Mouse (Mus musculus): ENCODE measurements around the gene Zic1. TPM values are rescaled to one million over a fixed set of nuclear protein-coding genes. Genes with fewer than 3 reads are reported as not detected.

Gene Zic1
- polyA plus RNA-seq, 1 experiment from 2014 or later: 0.05 TPM

- WGBS (ENCODE audit: insufficient replicate concordance): 5% methylated on average over 24 of the region's 24 CpGs
- H3K36me3 ChIP-seq: no peaks in the 10 kb centered on the region
- no peak overlapping the region for H3K4me2 ChIP-seq
- ATAC-seq (ENCODE audit: low read depth) (no peak), DNase-seq (no peak)
- H3K4me3 ChIP-seq (replicated peaks): no peak overlapping the region
- H3K9ac ChIP-seq: no peak overlapping the region
- H3K4me1 ChIP-seq (replicated peaks): no peaks in the 10 kb centered on the region; the same call in 1 of the 2 replicates
- no peak overlapping the region for H3K27ac ChIP-seq
- peaks cover 100% of the 10 kb centered on the region for H3K27me3 ChIP-seq
- H3K9me3 ChIP-seq (replicated peaks): no peaks in the 10 kb centered on the region
These were observed 17.1 kb upstream of the Zic1 start for GRCm38 (mm10) chr9:91382471-91383255.

- no peak overlapping the region for H3K4me3 ChIP-seq (replicated peaks)
- no peak for ATAC-seq (ENCODE audit: low read depth)
- no peak for DNase-seq
- whole genome bisulfite sequencing (ENCODE audit: insufficient replicate concordance): 0% methylated on average over 2 of the region's 2 CpGs
- H3K4me1 ChIP-seq (replicated peaks): no peaks in the 10 kb centered on the region; the same call in 1 of the 2 replicates
- peaks cover 100% of the 10 kb centered on the region for H3K27me3 ChIP-seq
- no peak overlapping the region for H3K4me2 ChIP-seq
- H3K9ac ChIP-seq: no peak overlapping the region
- no peak overlapping the region for H3K27ac ChIP-seq
- no peaks in the 10 kb centered on the region for H3K36me3 ChIP-seq
- no peaks in the 10 kb centered on the region for H3K9me3 ChIP-seq (replicated peaks)
These were observed 16.4 kb upstream of the Zic1 start for GRCm38 (mm10) chr9:91382111-91382379.

GRCm38 (mm10) chr9:91381284-91382110 is 15.9 kb upstream of the Zic1 start:
- under 1% methylated on average over 50 of the region's 76 CpGs for WGBS (ENCODE audit: insufficient replicate concordance)
- Histone ChIP-seq H3K4me2 (peak overlapping the region; percentile 56), H3K9ac (no peak overlapping the region), H3K4me1 (replicated peaks) (no peaks in the 10 kb centered on the region; the same call in 1 of the 2 replicates), H3K9me3 (replicated peaks) (no peaks in the 10 kb centered on the region), H3K27me3 (peaks cover 100% of the 10 kb centered on the region), H3K4me3 (replicated peaks) (peak overlapping the region; percentile 44), H3K36me3 (no peaks in the 10 kb centered on the region), H3K27ac (no peak overlapping the region)
- ATAC-seq (ENCODE audit: low read depth) (no peak), DNase-seq (no peak)

- no peak overlapping the region for H3K9ac ChIP-seq
- no peaks in the 10 kb centered on the region for H3K36me3 ChIP-seq
- H3K9me3 ChIP-seq (replicated peaks): no peaks in the 10 kb centered on the region
- DNase-seq: no peak
- H3K4me1 ChIP-seq (replicated peaks): no peaks in the 10 kb centered on the region; the same call in 1 of the 2 replicates
- H3K4me3 ChIP-seq (replicated peaks): no peak overlapping the region
- H3K27ac ChIP-seq: no peak overlapping the region
- H3K4me2 ChIP-seq: no peak overlapping the region
- WGBS (ENCODE audit: insufficient replicate concordance): 1% methylated on average over 9 of the region's 9 CpGs
- H3K27me3 ChIP-seq: peaks cover 100% of the 10 kb centered on the region
- ATAC-seq (ENCODE audit: low read depth): no peak
These were observed 14.9 kb upstream of the Zic1 start for GRCm38 (mm10) chr9:91380458-91380914.

- no peaks in the 10 kb centered on the region; the same call in 1 of the 2 replicates for H3K4me1 ChIP-seq (replicated peaks)
- DNase-seq: no peak
- peaks cover 99% of the 10 kb centered on the region for H3K27me3 ChIP-seq
- 4% methylated on average over 10 of the region's 10 CpGs for WGBS (ENCODE audit: insufficient replicate concordance)
- H3K27ac ChIP-seq: no peak overlapping the region
- ATAC-seq (ENCODE audit: low read depth): no peak
- no peak overlapping the region for H3K4me3 ChIP-seq (replicated peaks)
- no peaks in the 10 kb centered on the region for H3K9me3 ChIP-seq (replicated peaks)
- no peak overlapping the region for H3K4me2 ChIP-seq
- no peaks in the 10 kb centered on the region for H3K36me3 ChIP-seq
- no peak overlapping the region for H3K9ac ChIP-seq
These were observed 14.3 kb upstream of the Zic1 start for GRCm38 (mm10) chr9:91379781-91380457.

GRCm38 (mm10) chr9:91379300-91379635 is 13.7 kb upstream of the Zic1 start:
- no peaks in the 10 kb centered on the region; the same call in 1 of the 2 replicates for H3K4me1 ChIP-seq (replicated peaks)

GRCm38 (mm10) chr9:91378411-91379299 is 13.0 kb upstream of the Zic1 start:
- ATAC-seq (ENCODE audit: low read depth) (no peak), DNase-seq (no peak)
- H3K4me1 ChIP-seq (replicated peaks): no peaks in the 10 kb centered on the region; the same call in 1 of the 2 replicates
- no peak overlapping the region for H3K4me3 ChIP-seq (replicated peaks)
- H3K9ac ChIP-seq: no peak overlapping the region
- no peaks in the 10 kb centered on the region for H3K9me3 ChIP-seq (replicated peaks)
- no peaks in the 10 kb centered on the region for H3K36me3 ChIP-seq
- H3K27me3 ChIP-seq: peaks cover 99% of the 10 kb centered on the region
- H3K4me2 ChIP-seq: no peak overlapping the region
- no peak overlapping the region for H3K27ac ChIP-seq
- 3% methylated on average over 48 of the region's 48 CpGs for WGBS (ENCODE audit: insufficient replicate concordance)

More at GRCm38 (mm10) chr9:91379300-91379635, 13.7 kb upstream of the Zic1 start:
- Histone ChIP-seq H3K4me3 (replicated peaks) (no peak overlapping the region), H3K27ac (no peak overlapping the region), H3K9ac (no peak overlapping the region), H3K9me3 (replicated peaks) (no peaks in the 10 kb centered on the region), H3K36me3 (no peaks in the 10 kb centered on the region), H3K4me2 (no peak overlapping the region), H3K27me3 (peaks cover 99% of the 10 kb centered on the region)
- DNase-seq (no peak), ATAC-seq (ENCODE audit: low read depth) (no peak)
- 3% methylated on average over 8 of the region's 8 CpGs for WGBS (ENCODE audit: insufficient replicate concordance)

GRCm38 (mm10) chr9:91377873-91378150 is 12.2 kb upstream of the Zic1 start:
- 2% methylated on average over 16 of the region's 16 CpGs for WGBS (ENCODE audit: insufficient replicate concordance)
- Histone ChIP-seq H3K4me3 (replicated peaks) (no peak overlapping the region), H3K4me1 (replicated peaks) (no peaks in the 10 kb centered on the region; the same call in 1 of the 2 replicates), H3K4me2 (no peak overlapping the region), H3K27ac (no peak overlapping the region), H3K9me3 (replicated peaks) (no peaks in the 10 kb centered on the region), H3K27me3 (peaks cover 95% of the 10 kb centered on the region), H3K9ac (no peak overlapping the region), H3K36me3 (no peaks in the 10 kb centered on the region)
- no peak for ATAC-seq (ENCODE audit: low read depth)
- no peak for DNase-seq

GRCm38 (mm10) chr9:91377036-91377872 is 11.6 kb upstream of the Zic1 start:
- ATAC-seq (ENCODE audit: low read depth) (no peak), DNase-seq (no peak)
- H3K4me1 ChIP-seq (replicated peaks): no peaks in the 10 kb centered on the region; the same call in 1 of the 2 replicates
- no peak overlapping the region for H3K4me2 ChIP-seq
- no peaks in the 10 kb centered on the region for H3K36me3 ChIP-seq
- no peaks in the 10 kb centered on the region for H3K9me3 ChIP-seq (replicated peaks)
- no peak overlapping the region for H3K4me3 ChIP-seq (replicated peaks)
- 4% methylated on average over 14 of the region's 14 CpGs for WGBS (ENCODE audit: insufficient replicate concordance)
- H3K9ac ChIP-seq: no peak overlapping the region
- H3K27me3 ChIP-seq: peaks cover 95% of the 10 kb centered on the region
- no peak overlapping the region for H3K27ac ChIP-seq

GRCm38 (mm10) chr9:91374665-91375064 is 9.1 kb upstream of the Zic1 start:
- no peak for ATAC-seq (ENCODE audit: low read depth)

More at GRCm38 (mm10) chr9:91374665-91375064, 9.1 kb upstream of the Zic1 start:
- peaks cover 94% of the 10 kb centered on the region for H3K27me3 ChIP-seq
- no peaks in the 10 kb centered on the region for H3K9me3 ChIP-seq (replicated peaks)
- H3K4me2 ChIP-seq: no peak overlapping the region
- H3K9ac ChIP-seq: no peak overlapping the region
- no peaks in the 10 kb centered on the region for H3K4me1 ChIP-seq (replicated peaks)
- H3K36me3 ChIP-seq: no peaks in the 10 kb centered on the region
- H3K27ac ChIP-seq: no peak overlapping the region
- 9% methylated on average over 4 of the region's 4 CpGs for WGBS (ENCODE audit: insufficient replicate concordance)
- no peak overlapping the region for H3K4me3 ChIP-seq (replicated peaks)
- no peak for DNase-seq

Data from liver, embryonic 13.5 days (tissue).